Mouse (Mus musculus): ENCODE data around the gene Dync1i1.
A peak's percentile ranks its signal among the peaks of the same experiment; 100 is the strongest.
"Not testable (repeated sequence)": the region's sequence is repeated elsewhere in the genome, so short reads cannot be mapped to it uniquely, and the experiment has no call there.

Dync1i1 gene

GRCm38 (mm10) chr6:5725611-5726236 lies at the start of gene Dync1i1:
Gene Dync1i1 (plus strand): TSS chr6:5725639.
- peak in 1 of 2 experiments; percentile 1 for DNase-seq

- DNase-seq = no peak
Observed at GRCm38 (mm10) chr6:5679738-5680137, 45.7 kb upstream of the Dync1i1 start.

GRCm38 (mm10) chr6:5701826-5702225 lies 23.6 kb upstream of the Dync1i1 start:
- no peak for DNase-seq

GRCm38 (mm10) chr6:5707894-5708293 lies 17.5 kb upstream of the Dync1i1 start:
- not testable (repeated sequence) for DNase-seq

GRCm38 (mm10) chr6:5710063-5710605 lies 15.3 kb upstream of the Dync1i1 start:
- DNase-seq = no peak

- no peak for DNase-seq
Observed at GRCm38 (mm10) chr6:5712620-5713019, 12.8 kb upstream of the Dync1i1 start.

- no peak for DNase-seq
Observed at GRCm38 (mm10) chr6:5715101-5715618, 10.3 kb upstream of the Dync1i1 start.

- no peak for DNase-seq
Observed at GRCm38 (mm10) chr6:5718955-5719354, 6.5 kb upstream of the Dync1i1 start.

GRCm38 (mm10) chr6:5720716-5721115 lies 4.7 kb upstream of the Dync1i1 start:
- not testable (repeated sequence) for DNase-seq

GRCm38 (mm10) chr6:5723986-5724385 lies 1.5 kb upstream of the Dync1i1 start:
- no peak for DNase-seq

GRCm38 (mm10) chr6:5726237-5726670 lies 815 bp downstream of the Dync1i1 start:
- DNase-seq = no peak

GRCm38 (mm10) chr6:5733217-5733616 lies 7.8 kb downstream of the Dync1i1 start:
- no peak for DNase-seq

- no peak for DNase-seq
Observed at GRCm38 (mm10) chr6:5734398-5734797, 9.0 kb downstream of the Dync1i1 start.

- no peak for DNase-seq
Observed at GRCm38 (mm10) chr6:5734862-5735261, 9.4 kb downstream of the Dync1i1 start.

GRCm38 (mm10) chr6:5739711-5740110 lies 14.3 kb downstream of the Dync1i1 start:
- no peak for DNase-seq

GRCm38 (mm10) chr6:5741395-5742032 lies 16.1 kb downstream of the Dync1i1 start:
- no peak for DNase-seq

GRCm38 (mm10) chr6:5750079-5750711 lies 24.8 kb downstream of the Dync1i1 start:
- no peak for DNase-seq

- DNase-seq = no peak
Observed at GRCm38 (mm10) chr6:5752128-5752527, 26.7 kb downstream of the Dync1i1 start.

GRCm38 (mm10) chr6:5752617-5753016 lies 27.2 kb downstream of the Dync1i1 start:
- no peak for DNase-seq

GRCm38 (mm10) chr6:5756509-5757130 lies 31.2 kb downstream of the Dync1i1 start:
- DNase-seq = no peak

GRCm38 (mm10) chr6:5762943-5763342 lies 37.5 kb downstream of the Dync1i1 start:
- no peak for DNase-seq

- no peak for DNase-seq
Observed at GRCm38 (mm10) chr6:5768576-5768975, 43.1 kb downstream of the Dync1i1 start.

GRCm38 (mm10) chr6:5770283-5770682 lies 44.8 kb downstream of the Dync1i1 start:
- no peak for DNase-seq

All from thymus, adult 18-20 months (tissue).